Mouse (Mus musculus) heart, adult 2 months (tissue): ENCODE measurements around the gene Icam1.

Source experiments
- CTCF ChIP-seq: fragments of 200-600 bp; IDR thresholded peaks from 2 replicates; pipeline ENCODE4 v1.8.1; 2022; ENCODE audit warnings: antibody characterized with exemption, mild to moderate bottlenecking, moderate library complexity
- EP300 ChIP-seq: fragments of 200-500 bp; IDR thresholded peaks from 2 replicates; pipeline ENCODE4 v1.6.1; 2011; ENCODE audit warnings: low read depth, low read length, control low read depth; ENCODE audit not compliant: insufficient read depth
- POLR2A ChIP-seq: fragments of 200-500 bp; IDR thresholded peaks from 2 replicates; pipeline ENCODE4 v1.6.1; 2011; ENCODE audit warnings: mild to moderate bottlenecking, low read depth, low read length, control low read depth; ENCODE audit not compliant: insufficient read depth

DNA sequence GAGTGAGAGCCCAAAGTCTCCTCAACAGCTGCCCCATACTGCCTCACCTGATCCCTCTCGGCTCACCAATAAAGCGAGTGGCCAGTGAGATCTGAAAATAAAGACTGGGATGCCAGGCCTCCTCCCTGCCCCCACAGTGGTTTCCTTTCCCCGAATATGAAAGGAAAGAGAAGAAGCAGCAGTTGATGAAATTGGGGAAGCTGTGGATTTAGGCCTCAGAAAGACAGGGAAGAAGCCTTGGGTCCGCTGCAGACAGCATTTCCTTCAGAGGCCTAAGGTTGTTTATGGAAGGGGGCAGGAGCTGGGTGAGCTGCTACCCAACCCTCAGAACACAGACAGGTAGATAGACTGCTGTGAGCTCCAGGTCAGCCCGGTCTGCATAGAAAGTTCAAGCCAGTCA, 49.0 kb upstream of the Icam1 start:
- TF ChIP-seq CTCF (no peak), POLR2A (no peak), EP300 (no peak)
